Mouse (Mus musculus): ENCODE measurements around the gene Plscr2. TPM values are rescaled to one million over a fixed set of nuclear protein-coding genes. Genes with fewer than 3 reads are reported as not detected.
A peak's percentile ranks its signal among the peaks of the same experiment; 100 is the strongest.

Plscr2 gene
- total and polyA plus RNA-seq, 2 experiments from 2014 or later = 9.7 to 12.9 TPM

GRCm38 (mm10) chr9:92335277-92335818 is 59.9 kb downstream of the Plscr2 start:
- 75% methylated on average over 6 of the region's 6 CpGs for WGBS

GRCm38 (mm10) chr9:92337063-92337462 is 61.7 kb downstream of the Plscr2 start:
- Histone ChIP-seq H3K9ac (replicated peaks; ENCODE audit: low read depth, low read length) (no peak overlapping the region), H3K4me3 (ENCODE audit: low read depth, low read length) (no peak overlapping the region), H3K27ac (ENCODE audit: low read depth) (no peak overlapping the region), H3K9me3 (replicated peaks; ENCODE audit: control insufficient read depth, low read length) (no peaks in the 10 kb centered on the region), H3K27me3 (ENCODE audit: control insufficient read depth, insufficient read depth, low read length) (no peaks in the 10 kb centered on the region), H3K4me2 (ENCODE audit: low read depth, low read length) (no peak overlapping the region), H3K4me1 (ENCODE audit: control insufficient read depth, insufficient read depth) (peaks cover 6% of the 10 kb centered on the region; the same call in 1 of the 2 replicates), H3K36me3 (replicated peaks; ENCODE audit: control insufficient read depth, insufficient read depth, low read length) (no peaks in the 10 kb centered on the region)
- 82% methylated on average over 1 of the region's 1 CpGs for WGBS
- ATAC-seq (ENCODE audit: insufficient read depth, low read depth) = no peak
- DNase-seq (ENCODE audit: low spot score) = no peak
- TF ChIP-seq CTCF (IDR thresholded peaks at IDR 0.05; ENCODE audit: low read depth) (no peak), EP300 (IDR thresholded peaks at IDR 0.05; ENCODE audit: low read depth) (no peak)

More at GRCm38 (mm10) chr9:92335277-92335818, 59.9 kb downstream of the Plscr2 start:
- ATAC-seq (ENCODE audit: insufficient read depth, low read depth) (no peak), DNase-seq (ENCODE audit: low spot score) (no peak)
- Histone ChIP-seq H3K9me3 (replicated peaks; ENCODE audit: control insufficient read depth, low read length) (no peaks in the 10 kb centered on the region), H3K9ac (replicated peaks; ENCODE audit: low read depth, low read length) (no peak overlapping the region), H3K4me2 (ENCODE audit: low read depth, low read length) (no peak overlapping the region), H3K27ac (ENCODE audit: low read depth) (no peak overlapping the region), H3K4me1 (ENCODE audit: control insufficient read depth, insufficient read depth) (peaks cover 6% of the 10 kb centered on the region; the same call in 1 of the 2 replicates), H3K4me3 (ENCODE audit: low read depth, low read length) (no peak overlapping the region), H3K27me3 (ENCODE audit: control insufficient read depth, insufficient read depth, low read length) (no peaks in the 10 kb centered on the region), H3K36me3 (replicated peaks; ENCODE audit: control insufficient read depth, insufficient read depth, low read length) (no peaks in the 10 kb centered on the region)
- TF ChIP-seq EP300 (IDR thresholded peaks at IDR 0.05; ENCODE audit: low read depth) = no peak
- TF ChIP-seq CTCF (IDR thresholded peaks at IDR 0.05; ENCODE audit: low read depth) = no peak

- no peaks in the 10 kb centered on the region for H3K9me3 ChIP-seq (replicated peaks; ENCODE audit: control insufficient read depth, low read length)
- H3K9ac ChIP-seq (replicated peaks; ENCODE audit: low read depth, low read length) = no peak overlapping the region
- ATAC-seq (ENCODE audit: insufficient read depth, low read depth) = peak; percentile 86
- peaks cover 6% of the 10 kb centered on the region; the same call in 1 of the 2 replicates for H3K4me1 ChIP-seq (ENCODE audit: control insufficient read depth, insufficient read depth)
- H3K4me2 ChIP-seq (ENCODE audit: low read depth, low read length) = no peak overlapping the region
- 33% methylated on average over 3 of the region's 3 CpGs for WGBS
- TF ChIP-seq CTCF (IDR thresholded peaks at IDR 0.05; ENCODE audit: low read depth) (no peak), EP300 (IDR thresholded peaks at IDR 0.05; ENCODE audit: low read depth) (no peak)
- DNase-seq (ENCODE audit: low spot score) = peak; percentile 62
- H3K4me3 ChIP-seq (ENCODE audit: low read depth, low read length) = no peak overlapping the region
- no peak overlapping the region for H3K27ac ChIP-seq (ENCODE audit: low read depth)
- no peaks in the 10 kb centered on the region for H3K36me3 ChIP-seq (replicated peaks; ENCODE audit: control insufficient read depth, insufficient read depth, low read length)
- H3K27me3 ChIP-seq (ENCODE audit: control insufficient read depth, insufficient read depth, low read length) = no peaks in the 10 kb centered on the region
Measured at GRCm38 (mm10) chr9:92337661-92338060, 62.3 kb downstream of the Plscr2 start.

GRCm38 (mm10) chr9:92338954-92339353 is 63.6 kb downstream of the Plscr2 start:
- no peaks in the 10 kb centered on the region for H3K27me3 ChIP-seq (ENCODE audit: control insufficient read depth, insufficient read depth, low read length)
- no peak for TF ChIP-seq CTCF (IDR thresholded peaks at IDR 0.05; ENCODE audit: low read depth)
- TF ChIP-seq EP300 (IDR thresholded peaks at IDR 0.05; ENCODE audit: low read depth) = no peak
- H3K4me2 ChIP-seq (ENCODE audit: low read depth, low read length) = no peak overlapping the region
- ATAC-seq (ENCODE audit: insufficient read depth, low read depth) (no peak), DNase-seq (ENCODE audit: low spot score) (no peak)
- WGBS = 58% methylated on average over 1 of the region's 1 CpGs
- no peaks in the 10 kb centered on the region for H3K36me3 ChIP-seq (replicated peaks; ENCODE audit: control insufficient read depth, insufficient read depth, low read length)
- H3K27ac ChIP-seq (ENCODE audit: low read depth) = no peak overlapping the region
- peaks cover 6% of the 10 kb centered on the region; the same call in 1 of the 2 replicates for H3K4me1 ChIP-seq (ENCODE audit: control insufficient read depth, insufficient read depth)
- no peaks in the 10 kb centered on the region for H3K9me3 ChIP-seq (replicated peaks; ENCODE audit: control insufficient read depth, low read length)
- no peak overlapping the region for H3K4me3 ChIP-seq (ENCODE audit: low read depth, low read length)
- no peak overlapping the region for H3K9ac ChIP-seq (replicated peaks; ENCODE audit: low read depth, low read length)

Small RNA genes lying within 50 kb of the gene (microRNA-seq; reads per million reads assigned to microRNA genes)
- gene Mir6386 = not detected

Other genes starting within 250 kb of the Plscr2 start
- gene Plscr5, start 82.7 kb upstream of the Plscr2 start, total RNA-seq (2014; rRNA removed; ENCODE audit: low replicate concordance) = not detected in 2 replicates
- not detected in 2 replicates for gene Plscr5, start 82.7 kb upstream of the Plscr2 start, polyA plus RNA-seq (2015; fragmentation: Nextera tagmentation; extraction: Ambion mirVana)
- 17.7 and 22.1 TPM in 2 replicates for gene Plscr1, start 25.9 kb upstream of the Plscr2 start, total RNA-seq (2014; rRNA removed; ENCODE audit: low replicate concordance)
- 25.4 and 25.8 TPM in 2 replicates for gene Plscr1, start 25.9 kb upstream of the Plscr2 start, polyA plus RNA-seq (2015; fragmentation: Nextera tagmentation; extraction: Ambion mirVana)
- gene 1700057G04Rik, start 33.8 kb downstream of the Plscr2 start, total RNA-seq (2014; rRNA removed; ENCODE audit: low replicate concordance) = not detected in 2 replicates
- gene 1700057G04Rik, start 33.8 kb downstream of the Plscr2 start, polyA plus RNA-seq (2015; fragmentation: Nextera tagmentation; extraction: Ambion mirVana) = not detected in 2 replicates
- 6.6 and 11.4 TPM in 2 replicates for gene Plscr4, start 181.8 kb downstream of the Plscr2 start, total RNA-seq (2014; rRNA removed; ENCODE audit: low replicate concordance)
- gene Plscr4, start 181.8 kb downstream of the Plscr2 start, polyA plus RNA-seq (2015; fragmentation: Nextera tagmentation; extraction: Ambion mirVana) = 9.0 and 9.2 TPM in 2 replicates